26 mouse cellular contexts compared by ENCODE assay signal in genomic region chr11:117762246-117762645, GRCm38 (mm10). TPM values are rescaled to one million over a fixed set of nuclear protein-coding genes. Genes with fewer than 3 reads are reported as not detected.
A peak's percentile ranks its signal among the peaks of the same experiment; 100 is the strongest.
DNase-seq lines count a peak whose midpoint lies in the region; ATAC-seq and TF ChIP-seq lines count a peak whose summit lies in the region.
"Had no signal": no experiment of that assay in that cellular context is flagged by ENCODE, and none has a peak within 500 bp of the region (broad histone marks: within the 10 kb centered on the region; RNA-seq: fewer than 3 reads in every experiment).

No protein-coding gene starts in this region.

- peak; percentile 57; the same call in 1 of the 2 replicates for ATAC-seq in heart, postnatal 0 days (ENCODE audit: insufficient read depth, low read depth)
- ATAC-seq in heart, embryonic 12.5 days (ENCODE audit: insufficient number of reproducible peaks, low FRiP score) = no peak
- ATAC-seq: forebrain, embryonic 13.5 days; forebrain, postnatal 0 days; hindbrain, embryonic 16.5 days; inflammation-experienced regulatory T-cells, adult 6 months; intestine, postnatal 0 days had no signal

- H3K27me3 ChIP-seq in heart, postnatal 0 days (ENCODE audit: control insufficient read depth, insufficient read depth, low read length) = no peaks in the 10 kb centered on the region
- no peaks in the 10 kb centered on the region for H3K27me3 ChIP-seq in heart, embryonic 12.5 days (replicated peaks)
- H3K27me3 ChIP-seq: CH12.LX; forebrain, embryonic 13.5 days; heart, embryonic 15.5 days had no signal

- TF ChIP-seq CTCF in heart, postnatal 0 days (IDR thresholded peaks at IDR 0.05; ENCODE audit: low read depth) = no peak

- H3K4me2 ChIP-seq in heart, postnatal 0 days (ENCODE audit: low read depth, low read length) = no peak overlapping the region
- no peak overlapping the region for H3K4me2 ChIP-seq in heart, embryonic 12.5 days
- H3K4me2 ChIP-seq: forebrain, embryonic 13.5 days; heart, embryonic 15.5 days had no signal

- no peak overlapping the region for H3K27ac ChIP-seq in heart, postnatal 0 days (ENCODE audit: low read depth)
- no peak overlapping the region for H3K27ac ChIP-seq in heart, embryonic 12.5 days (ENCODE audit: poor library complexity, severe bottlenecking)
- H3K27ac ChIP-seq: embryonic facial prominence, embryonic 10.5 days; forebrain, embryonic 13.5 days; heart, embryonic 15.5 days had no signal

- H3K9ac ChIP-seq in heart, postnatal 0 days (replicated peaks; ENCODE audit: low read depth, low read length) = no peak overlapping the region
- no peak overlapping the region for H3K9ac ChIP-seq in heart, embryonic 12.5 days
- H3K9ac ChIP-seq: forebrain, embryonic 13.5 days; forebrain, postnatal 0 days; heart, embryonic 15.5 days had no signal

- no peaks in the 10 kb centered on the region for H3K9me3 ChIP-seq in heart, postnatal 0 days (replicated peaks; ENCODE audit: control insufficient read depth, low read length)
- H3K9me3 ChIP-seq in heart, embryonic 12.5 days (replicated peaks) = no peaks in the 10 kb centered on the region
- H3K9me3 ChIP-seq: embryonic facial prominence, embryonic 10.5 days; forebrain, embryonic 13.5 days; G1E; heart, embryonic 15.5 days had no signal

- H3K4me3 ChIP-seq in heart, postnatal 0 days (ENCODE audit: low read depth, low read length) = no peak overlapping the region
- no peak overlapping the region for H3K4me3 ChIP-seq in heart, embryonic 12.5 days
- H3K4me3 ChIP-seq: embryonic facial prominence, embryonic 10.5 days; forebrain, embryonic 13.5 days; heart, embryonic 15.5 days had no signal

- H3K36me3 ChIP-seq in heart, postnatal 0 days (replicated peaks; ENCODE audit: control insufficient read depth, insufficient read depth, low read length) = peaks cover 62% of the 10 kb centered on the region
- peaks cover 83% of the 10 kb centered on the region for H3K36me3 ChIP-seq in heart, embryonic 12.5 days

- no peaks in the 10 kb centered on the region for H3K4me1 ChIP-seq in heart, postnatal 0 days (ENCODE audit: control insufficient read depth, insufficient read depth)
- H3K4me1 ChIP-seq in heart, embryonic 12.5 days (replicated peaks) = peaks cover 6% of the 10 kb centered on the region; the same call in 1 of the 2 replicates
- H3K4me1 ChIP-seq: embryonic facial prominence, embryonic 10.5 days; forebrain, embryonic 13.5 days had no signal

- peak; percentile 70 to 77 for DNase-seq in heart, adult 18-20 months
- no peak for DNase-seq in heart, postnatal 4 days
- peak; percentile 42 for DNase-seq in heart, postnatal 0 days (ENCODE audit: low spot score)
- peak; percentile 58 for DNase-seq in ES-CJ7 (ENCODE audit: low read depth, low spot score)
- peak; percentile 34 to 57 for DNase-seq in heart, postnatal 14 days
- no peak for DNase-seq in cerebellum, adult 11 months
- DNase-seq: adrenal gland, adult 2 months; adrenal gland, postnatal 25 days; cerebellum, adult 2 months; cerebellum, postnatal 10 days; forebrain, postnatal 0 days; gastrocnemius, postnatal 14 days; kidney, adult 9 months had no signal

- intact Hi-C loops in heart, postnatal 14 days (cut with DNase I) = no loop called here

- WGBS in heart, postnatal 0 days = 40% methylated on average over 12 of the region's 12 CpGs
- 54% methylated on average over 12 of the region's 12 CpGs for WGBS in heart, embryonic 12.5 days

- TF ChIP-seq EP300 in heart, postnatal 0 days (IDR thresholded peaks at IDR 0.05; ENCODE audit: low read depth) = 0 out of 2 replicates have a peak, but pooled peaks have one; percentile 36

RNA-seq across cellular contexts. Expression of gene Tmc8, which starts 19.6 kb away (rescaled TPM):
- 1 to 10 TPM; 4.6 to 5.6 TPM for total RNA-seq in heart, adult 18-20 months (2021)
- 1 to 10 TPM; 3.1 to 3.3 TPM for total RNA-seq in heart, postnatal 4 days (2021)
- total RNA-seq in heart, postnatal 0 days (2014; rRNA removed; ENCODE audit: low replicate concordance) = 2.6 and 8.7 TPM in 2 replicates
- polyA plus RNA-seq in heart, postnatal 0 days (2015; fragmentation: Nextera tagmentation; extraction: Ambion mirVana) = 1.4 and 2.3 TPM in 2 replicates
- 4.0 and 4.1 TPM in 2 replicates for polyA plus RNA-seq in heart, embryonic 12.5 days (2016; fragmentation: Nextera tagmentation; extraction: Ambion mirVana)
- total RNA-seq in heart, postnatal 14 days (2021) = 1 to 10 TPM; 5.0 to 7.3 TPM

RNA-seq across cellular contexts. Expression of gene Tmc6, which starts 19.8 kb away (rescaled TPM):
- total RNA-seq in heart, adult 18-20 months (2021) = 10 to 100 TPM; 11.6 to 16.4 TPM
- total RNA-seq in heart, postnatal 4 days (2021) = 10 to 100 TPM; 26.4 to 28.6 TPM
- total RNA-seq in heart, postnatal 0 days (2014; rRNA removed; ENCODE audit: low replicate concordance) = 23.4 and 31.8 TPM in 2 replicates
- polyA plus RNA-seq in heart, postnatal 0 days (2015; fragmentation: Nextera tagmentation; extraction: Ambion mirVana) = 16.3 and 20.4 TPM in 2 replicates
- 23.8 and 26.5 TPM in 2 replicates for polyA plus RNA-seq in heart, embryonic 12.5 days (2016; fragmentation: Nextera tagmentation; extraction: Ambion mirVana)
- total RNA-seq in heart, postnatal 14 days (2021) = 10 to 100 TPM; 27.0 to 30.2 TPM

RNA-seq across cellular contexts. Expression of gene 6030468B19Rik, which starts 35.2 kb away (rescaled TPM):
- total RNA-seq in heart, adult 18-20 months (2021) = not detected
- not detected for total RNA-seq in heart, postnatal 4 days (2021)
- total RNA-seq in heart, postnatal 0 days (2014; rRNA removed; ENCODE audit: low replicate concordance) = not detected in 2 replicates
- polyA plus RNA-seq in heart, postnatal 0 days (2015; fragmentation: Nextera tagmentation; extraction: Ambion mirVana) = not detected in 2 replicates
- 0.71 and 1.7 TPM in 2 replicates for polyA plus RNA-seq in heart, embryonic 12.5 days (2016; fragmentation: Nextera tagmentation; extraction: Ambion mirVana)
- total RNA-seq in heart, postnatal 14 days (2021) = not detected
- total RNA-seq: adrenal gland, adult 2 months; adrenal gland, postnatal 25 days; forebrain, postnatal 0 days; gastrocnemius, adult 18-20 months; gastrocnemius, postnatal 14 days had no signal
- polyA plus RNA-seq: adrenal gland, adult 2 months; cerebellum, adult 2 months; embryonic facial prominence, embryonic 14.5 days; forebrain, embryonic 13.5 days; forebrain, postnatal 0 days; gonadal fat pad, adult 2 months; hindbrain, embryonic 11.5 days; hindbrain, embryonic 16.5 days; intestine, postnatal 0 days had no signal

RNA-seq across cellular contexts. Expression of gene Gm20708, which starts 47.2 kb away (rescaled TPM):
- total RNA-seq in heart, adult 18-20 months (2021) = 1 to 10 TPM in 1 of 2 experiments, under 1 TPM in 1; 0.87 to 1.4 TPM
- 1 to 10 TPM; 2.7 to 3.5 TPM for total RNA-seq in heart, postnatal 4 days (2021)
- total RNA-seq in heart, postnatal 0 days (2014; rRNA removed; ENCODE audit: low replicate concordance) = 2.6 TPM in 1 of 2 replicates, not detected in the other
- 0.52 and 0.68 TPM in 2 replicates for polyA plus RNA-seq in heart, postnatal 0 days (2015; fragmentation: Nextera tagmentation; extraction: Ambion mirVana)
- 0.78 and 0.82 TPM in 2 replicates for polyA plus RNA-seq in heart, embryonic 12.5 days (2016; fragmentation: Nextera tagmentation; extraction: Ambion mirVana)
- 1 to 10 TPM in 1 of 2 experiments, under 1 TPM in 1; 0.98 to 2.3 TPM for total RNA-seq in heart, postnatal 14 days (2021)

RNA-seq across cellular contexts. Expression of gene Syngr2, which starts 47.2 kb away (rescaled TPM):
- 100 to 1,000 TPM; 112 TPM for total RNA-seq in heart, adult 18-20 months (2021)
- 10 to 100 TPM; 81.2 to 85.1 TPM for total RNA-seq in heart, postnatal 4 days (2021)
- total RNA-seq in heart, postnatal 0 days (2014; rRNA removed; ENCODE audit: low replicate concordance) = 151 TPM in 2 replicates
- 95.2 and 105 TPM in 2 replicates for polyA plus RNA-seq in heart, postnatal 0 days (2015; fragmentation: Nextera tagmentation; extraction: Ambion mirVana)
- 68.9 and 69.3 TPM in 2 replicates for polyA plus RNA-seq in heart, embryonic 12.5 days (2016; fragmentation: Nextera tagmentation; extraction: Ambion mirVana)
- total RNA-seq in heart, postnatal 14 days (2021) = 100 to 1,000 TPM; 108 to 109 TPM

Comparison
In these comparisons a context has a peak if more than half of its experiments do, and no peak if none do; other contexts are left out.
1. DNase-seq: peak in heart, adult 18-20 months (2 of 2), heart, postnatal 0 days (single experiment), ES-CJ7 (single experiment) and heart, postnatal 14 days (2 of 2); none in heart, postnatal 4 days (single experiment) and cerebellum, adult 11 months (single experiment).